Mouse (Mus musculus): ENCODE data around the gene Casc3. TPM values are rescaled to one million over a fixed set of nuclear protein-coding genes. Genes with fewer than 3 reads are reported as not detected.

Gene Casc3
- total and polyA plus RNA-seq, 3 experiments = 14.4 to 71.7 (median 16.7) TPM

DNA sequence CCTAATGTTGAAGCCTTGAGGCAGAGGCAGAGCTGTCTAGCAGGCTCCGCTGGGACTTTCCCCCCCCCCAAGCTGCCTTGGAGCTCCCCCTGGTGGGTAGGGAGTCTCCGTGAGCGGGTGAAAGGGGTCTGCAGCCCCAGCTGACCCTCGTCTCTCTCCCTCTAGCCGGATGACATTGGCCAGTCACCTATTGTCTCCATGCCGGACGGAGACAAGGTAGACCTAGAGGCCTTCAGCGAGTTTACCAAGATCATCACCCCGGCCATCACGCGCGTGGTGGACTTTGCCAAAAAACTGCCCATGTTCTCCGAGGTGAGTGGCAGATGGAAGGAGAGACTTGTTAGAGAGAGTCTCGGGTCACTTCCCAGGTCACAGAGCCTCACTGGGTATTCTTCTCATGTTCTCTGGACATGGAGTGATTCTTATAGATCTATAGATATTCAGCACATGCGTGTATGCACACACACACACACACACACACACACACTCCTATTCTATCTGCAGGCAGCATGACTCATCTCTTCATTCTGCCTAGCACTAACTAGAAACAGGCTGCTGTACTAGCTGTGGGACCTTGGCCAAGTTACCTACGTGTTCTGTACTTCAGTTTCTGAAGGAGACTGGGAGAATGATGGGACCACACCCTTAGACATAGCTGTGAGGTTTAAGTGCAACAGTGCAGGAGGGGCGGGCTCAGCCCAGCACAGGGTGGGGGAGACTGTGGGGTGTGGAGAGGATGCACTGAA lies 41.8 kb upstream of the Casc3 start:
- Histone ChIP-seq H3K27me3 (replicated peaks) (no peaks in the 10 kb centered on the region), H3K4me3 (replicated peaks in 1 of 3; ENCODE audit: low read depth in 2 of 3, low read length in 2 of 3, poor library complexity in 1 of 3) (no peak overlapping the region), H3K79me2 (replicated peaks; ENCODE audit: control insufficient read depth, extremely low read depth, insufficient read depth, poor library complexity, severe bottlenecking) (no peaks in the 10 kb centered on the region), H3K9me3 (replicated peaks; ENCODE audit: low read length) (no peaks in the 10 kb centered on the region), H3K36me3 (replicated peaks in 1 of 2; ENCODE audit: control insufficient read depth in 1 of 2, insufficient read depth in 1 of 2, low read length in 1 of 2) (peaks cover 0 to 1% of the 10 kb centered on the region in 2 experiments), H3K9ac (ENCODE audit: insufficient read depth, low read depth) (no peak overlapping the region), H3K27ac (ENCODE audit: insufficient read depth, low read depth) (no peak overlapping the region), H3K4me1 (ENCODE audit: control insufficient read depth in 1 of 2, insufficient read depth in 2 of 2) (peaks cover 6 to 28% of the 10 kb centered on the region in 2 experiments), H3K4me2 (ENCODE audit: insufficient read depth, low read depth, poor library complexity, severe bottlenecking) (no peak overlapping the region)
- dilution Hi-C loops (cut with MboI; ENCODE audit: extremely low pct_ligation_motif_present, extremely low pct_unique_long_range_greater_than_20kb, low sequenced_read_pairs) (no loop called here), in situ Hi-C loops (cut with MboI; ENCODE audit: low pct_ligation_motif_present, low pct_unique_long_range_greater_than_20kb, low sequenced_read_pairs) (no loop called here)
- no peak for TF ChIP-seq NELFE (IDR thresholded peaks at IDR 0.05; ENCODE audit: low read depth, low read length)
- TF ChIP-seq CTCF (conservative IDR thresholded peaks at IDR 0.05 in 1 of 2, IDR thresholded peaks at IDR 0.05 in 1 of 2; ENCODE audit: low read depth in 2 of 2, low read length in 2 of 2) = peak in 1 of 2 experiments; percentile 83; a peak in 2 of 4 replicates
- TF ChIP-seq RAD21 (IDR thresholded peaks at IDR 0.05; ENCODE audit: low read depth, low read length) = peak; percentile 59
- TF ChIP-seq MAZ (IDR thresholded peaks at IDR 0.05; ENCODE audit: low read depth, low read length) = peak; percentile 83; the same call in 1 of the 2 replicates
- peak; percentile 86 for TF ChIP-seq SMC3 (IDR thresholded peaks at IDR 0.05; ENCODE audit: low read depth, low read length)
- no peak for DNase-seq (ENCODE audit: extremely low read depth)

DNA sequence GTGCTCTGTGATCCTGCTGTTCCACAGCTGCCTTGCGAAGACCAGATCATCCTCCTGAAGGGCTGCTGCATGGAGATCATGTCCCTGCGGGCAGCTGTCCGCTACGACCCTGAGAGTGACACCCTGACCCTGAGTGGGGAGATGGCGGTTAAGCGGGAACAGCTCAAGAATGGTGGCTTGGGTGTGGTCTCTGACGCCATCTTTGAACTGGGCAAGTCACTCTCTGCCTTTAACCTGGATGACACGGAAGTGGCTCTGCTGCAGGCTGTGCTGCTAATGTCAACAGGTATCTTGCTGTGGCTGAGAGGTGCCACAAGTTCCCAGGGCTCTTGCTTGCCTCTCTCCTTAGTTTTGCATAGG lies 41.2 kb upstream of the Casc3 start:
- no peak overlapping the region for H3K27ac ChIP-seq (ENCODE audit: insufficient read depth, low read depth)
- H3K79me2 ChIP-seq (replicated peaks; ENCODE audit: control insufficient read depth, extremely low read depth, insufficient read depth, poor library complexity, severe bottlenecking) = no peaks in the 10 kb centered on the region
- in situ Hi-C loops (cut with MboI; ENCODE audit: low pct_ligation_motif_present, low pct_unique_long_range_greater_than_20kb, low sequenced_read_pairs) = no loop called here
- dilution Hi-C loops (cut with MboI; ENCODE audit: extremely low pct_ligation_motif_present, extremely low pct_unique_long_range_greater_than_20kb, low sequenced_read_pairs) = no loop called here
- H3K36me3 ChIP-seq (replicated peaks in 1 of 2; ENCODE audit: control insufficient read depth in 1 of 2, insufficient read depth in 1 of 2, low read length in 1 of 2) = peaks cover 0 to 4% of the 10 kb centered on the region in 2 experiments
- peaks cover 6 to 31% of the 10 kb centered on the region in 2 experiments for H3K4me1 ChIP-seq (ENCODE audit: control insufficient read depth in 1 of 2, insufficient read depth in 2 of 2)
- no peaks in the 10 kb centered on the region for H3K27me3 ChIP-seq (replicated peaks)
- no peak for TF ChIP-seq RCOR1 (conservative IDR thresholded peaks at IDR 0.05; ENCODE audit: low read depth, low read length)
- no peak for TF ChIP-seq HCFC1 (IDR thresholded peaks at IDR 0.05; ENCODE audit: low read depth, low read length)
- TF ChIP-seq MAX (IDR thresholded peaks at IDR 0.05; ENCODE audit: low read length) = no peak
- TF ChIP-seq ETS1 (conservative IDR thresholded peaks at IDR 0.05; ENCODE audit: low read depth, low read length) = no peak
- no peak for TF ChIP-seq MEF2A (IDR thresholded peaks at IDR 0.05; ENCODE audit: borderline replicate concordance, low read depth, low read length)
- no peak for TF ChIP-seq BHLHE40 (IDR thresholded peaks at IDR 0.05; ENCODE audit: low read depth, low read length)
- no peak for TF ChIP-seq CHD2 (IDR thresholded peaks at IDR 0.05; ENCODE audit: low read length)
- TF ChIP-seq RAD21 (IDR thresholded peaks at IDR 0.05; ENCODE audit: low read depth, low read length) = no peak
- no peak for TF ChIP-seq PAX5 (IDR thresholded peaks at IDR 0.05; ENCODE audit: low read length)
- no peak for TF ChIP-seq E2F4 (IDR thresholded peaks at IDR 0.05; ENCODE audit: insufficient replicate concordance, low read depth, low read length)
- TF ChIP-seq EP300 (IDR thresholded peaks at IDR 0.05; ENCODE audit: low read length) = no peak
- TF ChIP-seq CTCF (conservative IDR thresholded peaks at IDR 0.05 in 1 of 2, IDR thresholded peaks at IDR 0.05 in 1 of 2; ENCODE audit: low read depth in 2 of 2, low read length in 2 of 2) = no peak
- TF ChIP-seq MAZ (IDR thresholded peaks at IDR 0.05; ENCODE audit: low read depth, low read length) = no peak
- no peak for TF ChIP-seq MYC (IDR thresholded peaks at IDR 0.05; ENCODE audit: low read depth, low read length)
- no peak for TF ChIP-seq NRF1 (IDR thresholded peaks at IDR 0.05; ENCODE audit: low read depth, low read length)
- TF ChIP-seq MXI1 (IDR thresholded peaks at IDR 0.05; ENCODE audit: low read depth, low read length) = no peak
- TF ChIP-seq ZMIZ1 (IDR thresholded peaks at IDR 0.05; ENCODE audit: low read depth, low read length) = no peak
- TF ChIP-seq SMC3 (IDR thresholded peaks at IDR 0.05; ENCODE audit: low read depth, low read length) = no peak
- H3K4me2 ChIP-seq (ENCODE audit: insufficient read depth, low read depth, poor library complexity, severe bottlenecking) = no peak overlapping the region
- DNase-seq (ENCODE audit: extremely low read depth) = no peak
- no peak overlapping the region for H3K4me3 ChIP-seq (replicated peaks in 1 of 3; ENCODE audit: low read depth in 2 of 3, low read length in 2 of 3, poor library complexity in 1 of 3)
- H3K9ac ChIP-seq (ENCODE audit: insufficient read depth, low read depth) = no peak overlapping the region
- H3K9me3 ChIP-seq (replicated peaks; ENCODE audit: low read length) = no peaks in the 10 kb centered on the region

All from CH12.LX (cell line).